ENCODE assay signal across 9 mouse cellular contexts in the genomic region with DNA sequence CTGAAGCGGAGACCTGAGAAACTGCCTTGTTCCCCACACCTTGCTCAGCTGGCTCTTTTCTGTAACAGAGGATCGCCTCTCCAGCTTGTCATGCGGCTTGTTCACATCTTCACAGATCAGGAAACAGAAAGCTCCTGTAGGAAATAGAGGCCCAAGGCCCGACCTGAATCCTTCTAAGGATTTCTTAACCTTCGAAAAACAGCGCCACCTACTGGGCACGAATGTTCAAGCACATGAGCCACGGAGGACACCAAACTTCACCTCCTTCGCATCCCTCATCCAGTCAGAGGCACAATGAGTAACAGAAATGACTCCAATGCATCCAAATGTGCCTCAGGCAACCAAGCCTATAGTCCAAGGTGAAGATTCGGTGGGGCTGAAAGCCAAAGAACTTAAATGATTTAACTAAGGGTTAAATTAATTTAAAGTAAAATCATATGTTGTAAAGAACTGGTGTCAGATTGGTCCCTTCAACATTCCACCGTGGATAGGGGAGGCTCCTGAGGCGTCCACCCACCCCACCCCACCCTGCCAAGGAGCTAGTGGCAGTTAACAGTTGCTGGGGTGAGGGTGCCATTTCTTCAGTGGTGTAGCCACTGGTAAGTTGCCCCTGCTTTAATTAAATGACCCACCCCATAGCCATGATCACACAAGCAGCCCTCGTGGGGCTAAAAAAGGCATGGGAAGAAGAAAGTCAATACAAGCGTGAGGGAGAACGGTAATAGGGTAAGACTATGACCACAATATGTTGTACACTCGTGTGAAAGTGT. TPM values are rescaled to one million over a fixed set of nuclear protein-coding genes. Genes with fewer than 3 reads are reported as not detected.
DNase-seq lines count a peak whose midpoint lies in the region; ATAC-seq lines count a peak whose summit lies in the region.
"Had no signal": no experiment of that assay in that cellular context is flagged by ENCODE, and none has a peak within 500 bp of the region (broad histone marks: within the 10 kb centered on the region; RNA-seq: fewer than 3 reads in every experiment).

No protein-coding gene starts in this region.

- H3K27ac ChIP-seq in midbrain, embryonic 11.5 days (ENCODE audit: low read depth, low read length) = no peak overlapping the region
- H3K27ac ChIP-seq in midbrain, embryonic 15.5 days = no peak overlapping the region
- 0 out of 2 replicates have a peak overlapping the region, but pooled peaks have one; percentile 37 for H3K27ac ChIP-seq in kidney, embryonic 16.5 days (ENCODE audit: low read length)
- no peak overlapping the region for H3K27ac ChIP-seq in liver, embryonic 11.5 days (ENCODE audit: low read depth, low read length)

- no peak overlapping the region for H3K9ac ChIP-seq in midbrain, embryonic 11.5 days (ENCODE audit: low read length)
- no peak overlapping the region for H3K9ac ChIP-seq in midbrain, embryonic 15.5 days
- no peak overlapping the region for H3K9ac ChIP-seq in kidney, embryonic 16.5 days (replicated peaks; ENCODE audit: low read length)
- H3K9ac ChIP-seq in liver, embryonic 11.5 days (ENCODE audit: low read depth, low read length) = no peak overlapping the region

- peak; percentile 30; the same call in 1 of the 2 replicates for ATAC-seq in midbrain, embryonic 11.5 days (ENCODE audit: low FRiP score)
- no peak for ATAC-seq in midbrain, embryonic 15.5 days (replicated peaks)
- no peak for ATAC-seq in kidney, embryonic 16.5 days (ENCODE audit: low FRiP score, low TSS enrichment)
- no peak for ATAC-seq in liver, embryonic 11.5 days (replicated peaks; ENCODE audit: low FRiP score)

- WGBS in midbrain, embryonic 11.5 days = 42% methylated on average over 16 of the region's 16 CpGs
- WGBS in midbrain, embryonic 15.5 days = 46% methylated on average over 16 of the region's 16 CpGs
- WGBS in kidney, embryonic 16.5 days = 46% methylated on average over 16 of the region's 16 CpGs
- WGBS in liver, embryonic 11.5 days = 33% methylated on average over 16 of the region's 16 CpGs

- no peak overlapping the region for H3K4me2 ChIP-seq in midbrain, embryonic 11.5 days
- H3K4me2 ChIP-seq in midbrain, embryonic 15.5 days = no peak overlapping the region
- no peak overlapping the region for H3K4me2 ChIP-seq in kidney, embryonic 16.5 days (replicated peaks; ENCODE audit: low read depth, low read length)
- H3K4me2 ChIP-seq in liver, embryonic 11.5 days = peak overlapping the region; percentile 33

- intact Hi-C loops in gastrocnemius, postnatal 14 days (cut with DNase I; ENCODE audit: low total_unique reads) = no loop called here

- no peaks in the 10 kb centered on the region for H3K36me3 ChIP-seq in midbrain, embryonic 11.5 days (ENCODE audit: control insufficient read depth, insufficient read depth, low read length)
- no peaks in the 10 kb centered on the region for H3K36me3 ChIP-seq in midbrain, embryonic 15.5 days (replicated peaks)
- no peaks in the 10 kb centered on the region for H3K36me3 ChIP-seq in kidney, embryonic 16.5 days (ENCODE audit: insufficient read depth, low read length)
- H3K36me3 ChIP-seq in liver, embryonic 11.5 days (ENCODE audit: control insufficient read depth, insufficient read depth, low read length) = no peaks in the 10 kb centered on the region

- no peaks in the 10 kb centered on the region for H3K9me3 ChIP-seq in midbrain, embryonic 11.5 days (ENCODE audit: control insufficient read depth, low read length)
- no peaks in the 10 kb centered on the region for H3K9me3 ChIP-seq in midbrain, embryonic 15.5 days
- no peaks in the 10 kb centered on the region for H3K9me3 ChIP-seq in kidney, embryonic 16.5 days (ENCODE audit: low read length)
- H3K9me3 ChIP-seq in liver, embryonic 11.5 days (ENCODE audit: control insufficient read depth, low read length) = no peaks in the 10 kb centered on the region

- no peaks in the 10 kb centered on the region for H3K4me1 ChIP-seq in midbrain, embryonic 11.5 days (ENCODE audit: control insufficient read depth, insufficient read depth, low read length)
- no peaks in the 10 kb centered on the region for H3K4me1 ChIP-seq in midbrain, embryonic 15.5 days
- peaks cover 6% of the 10 kb centered on the region; the same call in 1 of the 2 replicates for H3K4me1 ChIP-seq in kidney, embryonic 16.5 days (ENCODE audit: insufficient read depth, low read length)
- H3K4me1 ChIP-seq in liver, embryonic 11.5 days (replicated peaks; ENCODE audit: control insufficient read depth, insufficient read depth, low read length) = no peaks in the 10 kb centered on the region

- peak; percentile 93 for DNase-seq in midbrain, embryonic 11.5 days (ENCODE audit: low spot score, missing footprints)
- DNase-seq in brain, adult 2 months (ENCODE audit: low read depth, low spot score) = peak; percentile 77
- peak; percentile 60 for DNase-seq in gastrocnemius, postnatal 14 days
- peak; percentile 55 for DNase-seq in liver, embryonic 11.5 days (ENCODE audit: low spot score)
- DNase-seq in ovary, postnatal 36 days (ENCODE audit: low spot score) = peak; percentile 41
- DNase-seq in thymus, postnatal 25 days = peak; percentile 67

- no peaks in the 10 kb centered on the region for H3K27me3 ChIP-seq in midbrain, embryonic 11.5 days (ENCODE audit: control insufficient read depth, insufficient read depth, low read length)
- H3K27me3 ChIP-seq in midbrain, embryonic 15.5 days (replicated peaks) = no peaks in the 10 kb centered on the region
- H3K27me3 ChIP-seq in kidney, embryonic 16.5 days (ENCODE audit: insufficient read depth, low read length) = no peaks in the 10 kb centered on the region
- H3K27me3 ChIP-seq in liver, embryonic 11.5 days (replicated peaks; ENCODE audit: control insufficient read depth, insufficient read depth, low read length) = no peaks in the 10 kb centered on the region

- no peak overlapping the region for H3K4me3 ChIP-seq in midbrain, embryonic 11.5 days (ENCODE audit: low read depth, low read length)
- no peak overlapping the region for H3K4me3 ChIP-seq in midbrain, embryonic 15.5 days
- no peak overlapping the region for H3K4me3 ChIP-seq in kidney, embryonic 16.5 days (ENCODE audit: low read length)
- H3K4me3 ChIP-seq in liver, embryonic 11.5 days (ENCODE audit: low read depth, low read length) = no peak overlapping the region

RNA-seq across cellular contexts. Expression of a gene that starts 7.0 kb away (rescaled TPM):
- polyA plus RNA-seq in midbrain, embryonic 11.5 days (2014; fragmentation: Nextera tagmentation; extraction: Ambion mirVana) = not detected in 2 replicates
- polyA plus RNA-seq in midbrain, embryonic 15.5 days (2015; fragmentation: Nextera tagmentation; extraction: Ambion mirVana) = 0.12 TPM in 1 of 2 replicates, not detected in the other
- total RNA-seq in gastrocnemius, postnatal 14 days (2021) = not detected
- 7.6 and 8.9 TPM in 2 replicates for polyA plus RNA-seq in kidney, embryonic 16.5 days (2015; fragmentation: Nextera tagmentation; extraction: Ambion mirVana)
- 0.32 and 0.40 TPM in 2 replicates for polyA plus RNA-seq in liver, embryonic 11.5 days (2014; fragmentation: Nextera tagmentation; extraction: Ambion mirVana)
- total RNA-seq: gastrocnemius, postnatal 36 days had no signal

Comparison
In these comparisons a context has a peak if more than half of its experiments do, and no peak if none do; other contexts are left out.
1. DNase-seq: peak in every context shown above with its lines; median percentile 93 in midbrain, embryonic 11.5 days; 77 in brain, adult 2 months; 67 in thymus, postnatal 25 days; 60 in gastrocnemius, postnatal 14 days; 55 in liver, embryonic 11.5 days; 41 in ovary, postnatal 36 days.